In genomic region chr5:97304921-97305320, GRCm38 (mm10) we compare ENCODE assay signal across 15 mouse cellular contexts.
"Had no signal": no experiment of that assay in that cellular context is flagged by ENCODE, and none has a peak within 500 bp of the region (broad histone marks: within the 10 kb centered on the region; RNA-seq: fewer than 3 reads in every experiment).

No protein-coding gene starts in this region.

- H3K27ac ChIP-seq: limb, embryonic 10.5 days; limb, embryonic 13.5 days; liver, embryonic 12.5 days; liver, embryonic 15.5 days; lung, embryonic 15.5 days; midbrain, embryonic 10.5 days; midbrain, embryonic 13.5 days had no signal

- H3K9me3 ChIP-seq: limb, embryonic 10.5 days; limb, embryonic 13.5 days; liver, embryonic 12.5 days; liver, embryonic 15.5 days; lung, embryonic 15.5 days; megakaryocyte, embryonic 14.5 days; midbrain, embryonic 10.5 days; midbrain, embryonic 13.5 days had no signal

- H3K36me3 ChIP-seq: limb, embryonic 10.5 days; limb, embryonic 13.5 days; liver, embryonic 12.5 days; liver, embryonic 15.5 days; lung, embryonic 15.5 days; midbrain, embryonic 10.5 days; midbrain, embryonic 13.5 days had no signal

- H3K27me3 ChIP-seq: limb, embryonic 13.5 days; liver, embryonic 12.5 days; liver, embryonic 15.5 days; lung, embryonic 15.5 days; megakaryocyte, embryonic 14.5 days; midbrain, embryonic 13.5 days had no signal

- ATAC-seq: liver, embryonic 12.5 days; midbrain, embryonic 13.5 days had no signal

- H3K9ac ChIP-seq: limb, embryonic 13.5 days; liver, embryonic 12.5 days; liver, embryonic 15.5 days; lung, embryonic 15.5 days; midbrain, embryonic 13.5 days had no signal

- DNase-seq: kidney, postnatal 14 days; kidney, postnatal 4 days; liver; lung, adult 18-20 months; lung, postnatal 10 days; lung, postnatal 36 days; thymus, postnatal 36 days had no signal

- H3K4me1 ChIP-seq: limb, embryonic 13.5 days; liver, embryonic 12.5 days; liver, embryonic 15.5 days; lung, embryonic 15.5 days; megakaryocyte, embryonic 14.5 days had no signal

- H3K4me3 ChIP-seq: limb, embryonic 10.5 days; limb, embryonic 13.5 days; liver, embryonic 12.5 days; liver, embryonic 15.5 days; lung, embryonic 15.5 days; megakaryocyte, embryonic 14.5 days; midbrain, embryonic 10.5 days; midbrain, embryonic 13.5 days had no signal

- H3K4me2 ChIP-seq: limb, embryonic 13.5 days; liver, embryonic 12.5 days; liver, embryonic 15.5 days; lung, embryonic 15.5 days; midbrain, embryonic 13.5 days had no signal
